Mouse (Mus musculus) CH12.LX (cell line): ENCODE measurements around the gene Zfp981. TPM values are rescaled to one million over a fixed set of nuclear protein-coding genes. Genes with fewer than 3 reads are reported as not detected.
"Not testable (repeated sequence)": the region's sequence is repeated elsewhere in the genome, so short reads cannot be mapped to it uniquely, and the experiment has no call there.

Experiments
- DNase-seq: peaks from one replicate; pipeline ENCODE4 v3.0.0-alpha.2; 2013; ENCODE audit errors: extremely low read depth
- H3K27ac ChIP-seq: 2 replicates; pipeline ENCODE4 v1.5.1; 2012; ENCODE audit warnings: low read depth, mild to moderate bottlenecking, control low read depth, moderate library complexity; ENCODE audit not compliant: insufficient read depth
- H3K27me3 ChIP-seq: replicated peaks from 2 replicates; pipeline ENCODE3; 2012; ENCODE audit warnings: inconsistent platforms
- H3K36me3 ChIP-seq, 2 experiments: replicated peaks in 1 of 2; 2 replicates each; pipeline versions ENCODE3 to v1.6.1; 2012; ENCODE audit warnings: inconsistent platforms in 1 of 2, low read length in 1 of 2, mild to moderate bottlenecking in 1 of 2, mixed read lengths in 1 of 2, moderate library complexity in 1 of 2; ENCODE audit not compliant: control insufficient read depth in 1 of 2, insufficient read depth in 1 of 2
- H3K4me1 ChIP-seq, 2 experiments: 2 replicates each; pipeline ENCODE4 v1.6.1; 2012; ENCODE audit warnings: inconsistent platforms in 1 of 2, moderate library complexity in 1 of 2; ENCODE audit not compliant: insufficient read depth in 2 of 2, control insufficient read depth in 1 of 2
- H3K4me2 ChIP-seq: 2 replicates; pipeline ENCODE4 v1.6.1; 2012; ENCODE audit warnings: low read depth, mild to moderate bottlenecking, control low read depth; ENCODE audit not compliant: poor library complexity, insufficient read depth, severe bottlenecking
- H3K4me3 ChIP-seq, 3 experiments: fragments of 150-350 bp in 1 of 3; sonication (generic) in 1 of 3; replicated peaks in 1 of 3; 2 replicates each; pipeline versions ENCODE3 to v1.5.1; 2011 to 2012; ENCODE audit warnings: low read depth in 2 of 3, low read length in 2 of 3, mild to moderate bottlenecking in 2 of 3, moderate library complexity in 2 of 3, control low read depth in 1 of 3, improper control_type of control experiment in 1 of 3, inconsistent platforms in 1 of 3, mixed read lengths in 1 of 3; ENCODE audit not compliant: poor library complexity in 1 of 3
- H3K79me2 ChIP-seq: replicated peaks from 2 replicates; pipeline ENCODE4 v1.6.1; 2012; ENCODE audit warnings: mild to moderate bottlenecking, moderate library complexity; ENCODE audit not compliant: control insufficient read depth, poor library complexity, insufficient read depth, severe bottlenecking; ENCODE audit errors: extremely low read depth
- H3K9ac ChIP-seq: 2 replicates; pipeline ENCODE4 v1.6.1; 2012; ENCODE audit warnings: low read depth, mild to moderate bottlenecking, control low read depth, moderate library complexity; ENCODE audit not compliant: insufficient read depth
- H3K9me3 ChIP-seq: replicated peaks from 2 replicates; pipeline ENCODE3; 2012; ENCODE audit warnings: low read length, inconsistent platforms, mixed read lengths
- CHD2 ChIP-seq: IDR thresholded peaks from 2 replicates; pipeline ENCODE4 v1.6.1; 2011; ENCODE audit warnings: low read length, improper control_type of control experiment
- E2F4 ChIP-seq: IDR thresholded peaks from 2 replicates; pipeline ENCODE4 v1.6.1; 2011; ENCODE audit warnings: low read depth, low read length, improper control_type of control experiment; ENCODE audit not compliant: insufficient replicate concordance
- GABPA ChIP-seq: IDR thresholded peaks from 2 replicates; pipeline ENCODE4 v1.6.1; 2012; ENCODE audit warnings: low read depth, low read length, improper control_type of control experiment, inconsistent platforms; ENCODE audit not compliant: insufficient replicate concordance
- HCFC1 ChIP-seq: IDR thresholded peaks from 2 replicates; pipeline ENCODE4 v1.6.1; 2012; ENCODE audit warnings: low read depth, mild to moderate bottlenecking, inconsistent platforms, low read length, improper control_type of control experiment
- IRF4 ChIP-seq: IDR thresholded peaks from 2 replicates; pipeline ENCODE4 v1.6.1; 2014; ENCODE audit warnings: low read depth, mild to moderate bottlenecking, inconsistent platforms, low read length, improper control_type of control experiment
- JUN ChIP-seq: IDR thresholded peaks from 2 replicates; pipeline ENCODE4 v1.6.1; 2011; ENCODE audit warnings: low read depth, mild to moderate bottlenecking, low read length, improper control_type of control experiment, moderate library complexity; ENCODE audit not compliant: insufficient read depth
- JUND ChIP-seq: conservative IDR thresholded peaks from 2 replicates; pipeline ENCODE4 v1.6.1; 2011; ENCODE audit warnings: low read depth, low read length, improper control_type of control experiment
- KAT2A ChIP-seq: IDR thresholded peaks from 2 replicates; pipeline ENCODE4 v1.6.1; 2012; ENCODE audit warnings: low read length, improper control_type of control experiment, inconsistent platforms; ENCODE audit not compliant: insufficient replicate concordance
- MAFK ChIP-seq: IDR thresholded peaks from 2 replicates; pipeline ENCODE4 v1.6.1; 2011; ENCODE audit warnings: low read length, improper control_type of control experiment; ENCODE audit not compliant: insufficient replicate concordance
- MEF2A ChIP-seq: IDR thresholded peaks from 2 replicates; pipeline ENCODE4 v1.6.1; 2014; ENCODE audit warnings: low read depth, mild to moderate bottlenecking, inconsistent platforms, low read length, improper control_type of control experiment, borderline replicate concordance
- NRF1 ChIP-seq: IDR thresholded peaks from 2 replicates; pipeline ENCODE4 v1.6.1; 2014; ENCODE audit warnings: low read depth, mild to moderate bottlenecking, inconsistent platforms, low read length, improper control_type of control experiment, moderate library complexity
- POLR2AphosphoS2 ChIP-seq: IDR thresholded peaks from 2 replicates; pipeline ENCODE4 v1.6.1; 2011; ENCODE audit warnings: low read depth, low read length, improper control_type of control experiment
- RAD21 ChIP-seq: IDR thresholded peaks from 2 replicates; pipeline ENCODE4 v1.6.1; 2011; ENCODE audit warnings: low read depth, mild to moderate bottlenecking, low read length, improper control_type of control experiment, moderate library complexity
- SMC3 ChIP-seq: IDR thresholded peaks from 2 replicates; pipeline ENCODE4 v1.6.1; 2011; ENCODE audit warnings: low read depth, low read length, improper control_type of control experiment
- TBP ChIP-seq: conservative IDR thresholded peaks from 2 replicates; pipeline ENCODE4 v1.6.1; 2011; ENCODE audit warnings: low read depth, low read length, improper control_type of control experiment
- UBTF ChIP-seq: IDR thresholded peaks from 2 replicates; pipeline ENCODE4 v1.6.1; 2012; ENCODE audit warnings: low read depth, mild to moderate bottlenecking, inconsistent platforms, low read length, improper control_type of control experiment, moderate library complexity
- USF1 ChIP-seq: IDR thresholded peaks from 2 replicates; pipeline ENCODE4 v1.6.1; 2014; ENCODE audit warnings: low read depth, mild to moderate bottlenecking, inconsistent platforms, low read length, improper control_type of control experiment
- USF2 ChIP-seq: conservative IDR thresholded peaks from 2 replicates; pipeline ENCODE4 v1.6.1; 2011; ENCODE audit warnings: low read depth, low read length, improper control_type of control experiment
- ZKSCAN1 ChIP-seq: IDR thresholded peaks from 2 replicates; pipeline ENCODE4 v1.6.1; 2012; ENCODE audit warnings: low read depth, inconsistent platforms, low read length, improper control_type of control experiment, borderline replicate concordance
- ZMIZ1 ChIP-seq: IDR thresholded peaks from 2 replicates; pipeline ENCODE4 v1.6.1; 2012; ENCODE audit warnings: low read depth, mild to moderate bottlenecking, inconsistent platforms, low read length, improper control_type of control experiment
- dilution Hi-C: fragments of 300-500 bp; cut with MboI; formaldehyde crosslinking; loops from 2 replicates; pipeline ENCODE4 v1.14.3; 2020; ENCODE audit warnings: low sequenced_read_pairs; ENCODE audit not compliant: extremely low pct_unique_long_range_greater_than_20kb, extremely low pct_ligation_motif_present
- in situ Hi-C: fragments of 300-500 bp; cut with MboI; formaldehyde crosslinking; loops from 3 replicates; pipeline ENCODE4 v1.14.3; 2019; ENCODE audit warnings: low sequenced_read_pairs, low pct_ligation_motif_present, low pct_unique_long_range_greater_than_20kb, mixed read lengths
- polyA plus RNA-seq: library from polyadenylated mRNA; unstranded; fragments of >175 nt; gene quantifications from 2 replicates; pipeline ENCODE4 v1.2.1, GENCODE M21; 2012; ENCODE audit warnings: low read depth; ENCODE audit not compliant: insufficient read length
- total RNA-seq, 2 experiments: library from RNA; depleted of rRNA; stranded (reverse); fragments of 300-350 nt in 1 of 2; fragments of >200 nt in 1 of 2; gene quantifications; 2 replicates each; pipeline ENCODE4 v1.2.3; 2012 to 2014

Zfp981 gene
- total and polyA plus RNA-seq, 3 experiments, result not detected

DNA sequence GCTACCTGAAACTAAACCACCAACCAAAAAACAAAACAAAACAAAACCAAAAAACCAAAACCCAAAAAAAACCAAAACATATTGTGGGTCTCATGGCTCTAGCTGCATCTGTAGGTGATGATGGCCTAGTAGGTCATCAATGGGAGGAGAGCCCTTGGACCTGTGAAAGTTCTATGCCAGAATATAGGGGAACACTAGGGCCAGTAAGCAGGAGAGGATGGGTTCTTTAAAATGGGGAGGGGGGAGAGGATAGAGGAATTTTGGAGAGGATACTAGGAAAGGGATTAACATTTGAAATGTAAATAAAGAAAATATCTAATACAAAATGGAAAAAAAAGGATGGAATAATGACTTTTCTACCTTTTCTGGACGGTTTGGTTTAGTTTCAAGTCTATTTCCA is 14.6 kb downstream of the Zfp981 start:
- in situ Hi-C loops (no loop called here), dilution Hi-C loops (no loop called here)
- H3K36me3 ChIP-seq, result no peaks in the 10 kb centered on the region

DNA sequence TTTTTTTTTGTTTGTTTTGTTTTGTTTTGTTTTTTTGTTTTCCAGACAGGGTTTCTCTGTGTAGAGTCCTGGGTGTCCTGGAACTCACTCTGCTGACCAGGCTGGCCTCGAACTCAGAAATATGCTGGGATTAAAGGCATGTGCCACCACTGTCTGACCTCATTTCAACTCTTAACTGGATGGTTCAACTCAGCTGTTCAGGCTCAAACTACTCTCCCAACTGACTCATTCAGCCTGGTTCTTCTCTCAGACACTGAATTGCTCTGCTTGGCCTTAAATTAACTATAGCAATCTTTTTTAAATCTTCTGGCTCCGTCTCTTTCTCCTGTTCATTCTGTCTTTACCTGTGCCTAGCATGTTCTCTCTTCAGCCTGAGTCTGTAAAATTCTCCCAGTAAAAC is 15.3 kb downstream of the Zfp981 start:
- H3K27ac ChIP-seq, H3K4me1 ChIP-seq, H3K4me3 ChIP-seq, in situ Hi-C loops, H3K79me2 ChIP-seq, DNase-seq, dilution Hi-C loops, H3K9ac ChIP-seq, H3K27me3 ChIP-seq, H3K4me2 ChIP-seq, H3K36me3 ChIP-seq: not testable (repeated sequence)
- H3K9me3 ChIP-seq, result peaks cover 28% of the 10 kb centered on the region

More for the DNA sequence above, 14.6 kb downstream of the Zfp981 start:
- no peaks in the 10 kb centered on the region for H3K79me2 ChIP-seq
- TF ChIP-seq JUN, result no peak
- TF ChIP-seq ZMIZ1, result no peak
- no peak for TF ChIP-seq UBTF
- no peak for TF ChIP-seq NRF1
- TF ChIP-seq GABPA, result no peak
- no peak for TF ChIP-seq RAD21
- TF ChIP-seq USF2, result no peak
- no peak for TF ChIP-seq MAFK
- no peak for TF ChIP-seq MEF2A
- TF ChIP-seq JUND, result no peak
- TF ChIP-seq HCFC1, result no peak
- TF ChIP-seq CHD2, result no peak
- no peak for TF ChIP-seq KAT2A
- no peak for TF ChIP-seq SMC3
- no peak for TF ChIP-seq E2F4
- no peak for TF ChIP-seq ZKSCAN1
- no peak for TF ChIP-seq USF1
- no peak for TF ChIP-seq IRF4
- TF ChIP-seq TBP, result no peak
- TF ChIP-seq POLR2AphosphoS2, result no peak
- H3K4me3 ChIP-seq, result no peak overlapping the region
- no peak overlapping the region for H3K4me2 ChIP-seq
- H3K27me3 ChIP-seq, result no peaks in the 10 kb centered on the region
- H3K27ac ChIP-seq, result no peak overlapping the region
- H3K9me3 ChIP-seq, result peaks cover 28% of the 10 kb centered on the region
- no peak overlapping the region for H3K9ac ChIP-seq
- DNase-seq, result no peak
- no peaks in the 10 kb centered on the region for H3K4me1 ChIP-seq
